Mouse (Mus musculus) B cell, adult 67 days (primary cell): ENCODE data around the gene Gpr141. TPM values are rescaled to one million over a fixed set of nuclear protein-coding genes. Genes with fewer than 3 reads are reported as not detected.

Experiments used
- total RNA-seq, 2 experiments: library from RNA; stranded (reverse); gene quantifications; 4 replicates each; pipeline ENCODE4 v1.2.4; 2023

Gpr141 gene
- total RNA-seq = under 1 TPM in 1 of 2 experiments, not detected in 1; 0.26 TPM

GRCm38 (mm10) chr13:19824071-19824470 lies at the start of gene Gpr141:
Gene Gpr141, minus strand, starts transcription at chr13:19824257.

Other genes starting within 250 kb of the Gpr141 start
- gene Epdr1, start 204.3 kb downstream of the Gpr141 start, total RNA-seq = not detected
- gene Sfrp4, start 201.2 kb downstream of the Gpr141 start, total RNA-seq = not detected
- gene Nme8, start 126.5 kb downstream of the Gpr141 start, total RNA-seq = not detected